Mouse (Mus musculus) forebrain, embryonic 11.5 days (tissue): Measurements from ENCODE around the gene Znrd1. TPM values are rescaled to one million over a fixed set of nuclear protein-coding genes. Genes with fewer than 3 reads are reported as not detected.

Source experiments
- ATAC-seq: fragments of 200-750 bp; cut with Nextera tagmentation; replicated peaks from 2 replicates; pipeline ENCODE4 v1.8.0; 2017; ENCODE audit warnings: moderate TSS enrichment; ENCODE audit not compliant: low FRiP score
- DNase-seq: peaks from one replicate; pipeline ENCODE4 v3.0.0-alpha.2; 2017; ENCODE audit warnings: low spot score
- H3K27ac ChIP-seq: fragments of 300-500 bp; sonication (generic); 2 replicates; pipeline ENCODE4 v1.5.1; 2014; ENCODE audit warnings: low read depth, low read length
- H3K27me3 ChIP-seq: fragments of 300-500 bp; sonication (generic); 2 replicates; pipeline ENCODE4 v1.6.1; 2014; ENCODE audit warnings: mild to moderate bottlenecking, low read length, mixed read lengths; ENCODE audit not compliant: control insufficient read depth, insufficient read depth
- H3K36me3 ChIP-seq: fragments of 300-500 bp; sonication (generic); 2 replicates; pipeline ENCODE4 v1.6.1; 2014; ENCODE audit warnings: mild to moderate bottlenecking, low read length, moderate library complexity, mixed read lengths; ENCODE audit not compliant: control insufficient read depth, insufficient read depth
- H3K4me1 ChIP-seq: fragments of 300-500 bp; sonication (generic); replicated peaks from 2 replicates; pipeline ENCODE4 v1.6.1; 2014; ENCODE audit warnings: low read length, mixed read lengths; ENCODE audit not compliant: control insufficient read depth, insufficient read depth
- H3K4me2 ChIP-seq: fragments of 300-500 bp; sonication (generic); 2 replicates; pipeline ENCODE4 v1.6.1; 2014; ENCODE audit warnings: low read depth, mild to moderate bottlenecking, low read length, moderate library complexity, mixed read lengths; ENCODE audit not compliant: severe bottlenecking
- H3K4me3 ChIP-seq: fragments of 300-500 bp; sonication (generic); 2 replicates; pipeline ENCODE4 v1.5.1; 2014; ENCODE audit warnings: low read depth, low read length
- H3K9ac ChIP-seq: fragments of 300-500 bp; sonication (generic); 2 replicates; pipeline ENCODE4 v1.6.1; 2014; ENCODE audit warnings: low read length
- H3K9me3 ChIP-seq: fragments of 300-500 bp; sonication (generic); 2 replicates; pipeline ENCODE4 v1.6.1; 2016; ENCODE audit warnings: low read length, mixed read lengths; ENCODE audit not compliant: control insufficient read depth
- WGBS: fragments of 180-500 bp; shearing (Covaris S2); extraction: QIAGEN DNeasy Blood & Tissue Kit; methylation state at CpG from one replicate; pipeline ENCODE4 v1.1.7; 2014; 5-methylcytosine and 5-hydroxymethylcytosine counted together
- polyA plus RNA-seq: library from polyadenylated mRNA; unstranded; fragments of >200 nt; fragmentation: Nextera tagmentation; extraction: Ambion mirVana; gene quantifications from 2 replicates; pipeline ENCODE4 v1.2.1, GENCODE M21; 2014

Gene Znrd1
- polyA plus RNA-seq, 1 experiment from 2014 or later, result 83.2 TPM

GRCm38 (mm10) chr17:36923491-36923890, 34.9 kb downstream of the Znrd1 start:
- H3K9me3 ChIP-seq, result no peaks in the 10 kb centered on the region
- no peaks in the 10 kb centered on the region for H3K4me1 ChIP-seq
- no peak overlapping the region for H3K9ac ChIP-seq
- no peak overlapping the region for H3K4me2 ChIP-seq
- no peaks in the 10 kb centered on the region for H3K27me3 ChIP-seq
- H3K36me3 ChIP-seq, result no peaks in the 10 kb centered on the region
- 77% methylated on average over 4 of the region's 4 CpGs for WGBS
- ATAC-seq, result no peak
- no peak overlapping the region for H3K27ac ChIP-seq
- DNase-seq, result no peak
- no peak overlapping the region for H3K4me3 ChIP-seq

DNA sequence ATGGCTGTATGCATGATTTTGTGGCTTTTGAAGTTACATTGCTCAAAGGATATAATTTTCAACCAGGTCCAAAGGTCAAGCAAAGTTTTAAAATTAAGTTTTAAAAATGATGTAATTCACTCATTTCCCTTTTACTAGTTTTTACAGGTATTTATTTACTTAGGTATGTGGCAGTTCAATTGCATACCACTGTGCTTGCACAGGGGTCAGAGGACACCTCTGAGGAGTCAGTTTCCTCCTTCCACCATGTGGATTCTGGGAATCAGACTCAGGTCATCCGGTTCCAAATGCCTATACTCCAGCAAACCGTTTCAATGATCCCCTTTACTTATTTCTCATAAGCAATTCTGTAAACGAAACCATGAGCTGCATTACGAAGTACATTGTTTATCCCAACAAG, 35.6 kb downstream of the Znrd1 start:
- DNase-seq, result no peak
- no peak overlapping the region for H3K4me2 ChIP-seq
- no peak overlapping the region for H3K4me3 ChIP-seq
- no peaks in the 10 kb centered on the region for H3K36me3 ChIP-seq
- H3K27me3 ChIP-seq, result no peaks in the 10 kb centered on the region
- no peak for ATAC-seq
- no peak overlapping the region for H3K9ac ChIP-seq
- WGBS, result 87% methylated on average over 4 of the region's 4 CpGs
- H3K27ac ChIP-seq, result no peak overlapping the region
- no peaks in the 10 kb centered on the region for H3K9me3 ChIP-seq
- H3K4me1 ChIP-seq, result no peaks in the 10 kb centered on the region

DNA sequence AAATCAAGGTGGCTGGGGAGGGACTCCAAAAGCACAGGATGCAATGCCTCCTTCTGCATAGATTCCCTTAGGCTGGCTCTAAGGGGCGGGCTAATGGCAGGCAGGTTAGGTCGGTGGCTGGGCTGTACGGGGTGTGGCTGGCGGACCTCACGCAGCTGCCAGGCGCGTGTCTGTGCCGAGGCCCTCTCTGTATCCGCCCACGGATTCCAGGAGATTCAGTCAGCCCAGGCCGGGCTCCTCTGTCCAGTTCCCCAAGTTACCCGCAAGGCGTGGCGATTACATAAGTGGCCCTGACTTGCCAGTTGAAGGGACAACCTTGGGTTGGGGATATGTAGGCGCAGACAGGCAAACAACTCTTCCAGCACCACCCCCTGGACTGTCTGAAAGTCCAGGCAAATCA, 38.1 kb downstream of the Znrd1 start:
- Histone ChIP-seq H3K9ac (no peak overlapping the region), H3K4me3 (no peak overlapping the region), H3K27ac (no peak overlapping the region), H3K4me1 (no peaks in the 10 kb centered on the region), H3K4me2 (no peak overlapping the region), H3K27me3 (no peaks in the 10 kb centered on the region), H3K36me3 (no peaks in the 10 kb centered on the region), H3K9me3 (no peaks in the 10 kb centered on the region)
- DNase-seq, result no peak
- 51% methylated on average over 15 of the region's 15 CpGs for WGBS
- no peak for ATAC-seq

- no peaks in the 10 kb centered on the region for H3K9me3 ChIP-seq
- H3K4me1 ChIP-seq, result no peaks in the 10 kb centered on the region
- H3K4me2 ChIP-seq, result no peak overlapping the region
- ATAC-seq (0 out of 2 replicates have a peak, but pooled peaks have one; percentile 55), DNase-seq (peak; percentile 72)
- H3K4me3 ChIP-seq, result no peak overlapping the region
- no peak overlapping the region for H3K9ac ChIP-seq
- H3K27ac ChIP-seq, result no peak overlapping the region
- H3K27me3 ChIP-seq, result no peaks in the 10 kb centered on the region
- 15% methylated on average over 9 of the region's 9 CpGs for WGBS
- H3K36me3 ChIP-seq, result no peaks in the 10 kb centered on the region
These were observed 43.3 kb downstream of the Znrd1 start for GRCm38 (mm10) chr17:36915076-36915475.

DNA sequence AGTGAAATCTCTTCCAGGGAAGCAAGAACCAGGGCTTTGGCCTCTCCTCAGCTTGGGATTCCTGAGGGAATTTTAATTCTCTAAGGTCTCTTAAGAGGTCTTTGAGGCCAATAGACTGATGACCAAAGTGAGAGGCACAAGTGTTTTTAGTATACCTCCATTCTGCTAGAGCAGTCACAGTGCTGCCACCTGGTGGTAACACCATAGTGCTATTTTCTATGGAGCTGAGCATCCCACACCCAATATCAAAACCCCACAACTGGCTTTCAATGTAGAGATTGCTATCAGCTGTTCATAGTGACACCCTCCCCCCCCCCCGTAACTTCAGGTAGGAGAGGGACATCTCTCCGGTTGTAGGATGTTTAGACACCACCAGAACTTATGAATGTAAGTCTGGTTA, 44.3 kb downstream of the Znrd1 start:
- peak; percentile 82 for DNase-seq
- Histone ChIP-seq H3K9me3 (no peaks in the 10 kb centered on the region), H3K36me3 (no peaks in the 10 kb centered on the region), H3K9ac (no peak overlapping the region), H3K4me1 (no peaks in the 10 kb centered on the region), H3K27me3 (no peaks in the 10 kb centered on the region), H3K27ac (no peak overlapping the region), H3K4me3 (no peak overlapping the region), H3K4me2 (no peak overlapping the region)
- 11% methylated on average over 2 of the region's 2 CpGs for WGBS
- ATAC-seq, result 0 out of 2 replicates have a peak, but pooled peaks have one; percentile 56

DNA sequence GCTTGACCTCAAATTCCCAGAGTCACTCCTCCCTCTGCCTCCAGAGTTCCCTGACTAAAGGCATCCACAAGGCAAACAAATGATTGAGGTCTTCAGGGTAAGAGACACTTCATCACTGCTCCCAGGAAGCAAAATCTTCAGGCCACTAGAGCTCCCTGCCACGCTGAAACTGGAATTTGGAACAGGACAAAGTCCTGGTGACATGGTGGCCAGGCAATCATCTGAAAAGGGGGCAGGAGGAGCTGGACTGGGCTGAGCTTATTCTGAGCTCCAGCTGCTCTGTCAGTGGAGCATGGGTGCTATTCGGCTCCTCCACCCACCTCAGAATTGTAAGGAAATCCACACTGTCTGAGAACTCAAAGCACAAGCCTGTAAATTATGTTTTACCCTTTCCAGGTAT, 46.3 kb downstream of the Znrd1 start:
- 74% methylated on average over 2 of the region's 2 CpGs for WGBS
- Histone ChIP-seq H3K36me3 (no peaks in the 10 kb centered on the region), H3K27ac (no peak overlapping the region), H3K27me3 (no peaks in the 10 kb centered on the region), H3K4me1 (no peaks in the 10 kb centered on the region), H3K4me3 (no peak overlapping the region), H3K9me3 (no peaks in the 10 kb centered on the region), H3K4me2 (no peak overlapping the region), H3K9ac (no peak overlapping the region)
- ATAC-seq (no peak), DNase-seq (no peak)

- H3K27me3 ChIP-seq, result no peaks in the 10 kb centered on the region
- H3K4me1 ChIP-seq, result no peaks in the 10 kb centered on the region
- WGBS, result 57% methylated on average over 4 of the region's 4 CpGs
- H3K36me3 ChIP-seq, result no peaks in the 10 kb centered on the region
- H3K9me3 ChIP-seq, result no peaks in the 10 kb centered on the region
- no peak overlapping the region for H3K4me3 ChIP-seq
- no peak overlapping the region for H3K9ac ChIP-seq
- DNase-seq (no peak), ATAC-seq (no peak)
- no peak overlapping the region for H3K27ac ChIP-seq
- no peak overlapping the region for H3K4me2 ChIP-seq
These were observed 48.6 kb downstream of the Znrd1 start for GRCm38 (mm10) chr17:36909802-36910201.

DNA sequence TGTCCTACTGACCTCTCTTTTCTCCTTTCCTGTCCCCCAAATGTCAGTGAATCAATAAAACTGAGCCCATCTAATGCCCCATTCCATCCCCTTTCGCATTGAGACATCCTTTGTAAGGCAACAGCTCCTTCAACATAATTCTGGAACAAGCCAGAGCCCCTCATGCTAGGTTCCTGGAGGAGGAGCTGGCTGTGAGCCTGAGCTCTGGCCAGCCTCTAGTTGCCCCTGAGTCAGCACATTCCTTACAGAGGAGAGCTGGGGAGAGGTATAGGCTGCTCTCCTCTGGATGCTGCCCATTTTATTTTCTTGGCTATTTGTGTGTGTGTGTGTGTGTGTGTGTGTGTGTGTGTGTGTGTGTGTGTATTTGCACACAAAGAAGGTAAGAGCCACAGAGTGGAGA, 50.1 kb downstream of the Znrd1 start:
- Histone ChIP-seq H3K4me1 (no peaks in the 10 kb centered on the region), H3K9ac (no peak overlapping the region), H3K27ac (no peak overlapping the region), H3K4me2 (no peak overlapping the region), H3K27me3 (no peaks in the 10 kb centered on the region), H3K4me3 (no peak overlapping the region), H3K36me3 (no peaks in the 10 kb centered on the region), H3K9me3 (no peaks in the 10 kb centered on the region)
- DNase-seq (no peak), ATAC-seq (no peak)
- 39% methylated on average over 1 of the region's 1 CpGs for WGBS
